Mouse (Mus musculus): ENCODE measurements around the gene Rbfox2. TPM values are rescaled to one million over a fixed set of nuclear protein-coding genes. Genes with fewer than 3 reads are reported as not detected.
A peak's percentile ranks its signal among the peaks of the same experiment; 100 is the strongest.
"Not testable (repeated sequence)": the region's sequence is repeated elsewhere in the genome, so short reads cannot be mapped to it uniquely, and the experiment has no call there.

The Rbfox2 gene
- total and polyA plus RNA-seq, 2 experiments from 2014 or later: 135 to 470 TPM

GRCm38 (mm10) chr15:77070745-77071268, 236.0 kb downstream of the Rbfox2 start:
- TF ChIP-seq CTCF (IDR thresholded peaks at IDR 0.05; ENCODE audit: low read depth): no peak
- H3K9me3 ChIP-seq (ENCODE audit: low read length): no peaks in the 10 kb centered on the region
- H3K4me2 ChIP-seq (ENCODE audit: low read depth): no peak overlapping the region
- DNase-seq (no peak), ATAC-seq (no peak)
- 0 out of 2 replicates have a peak, but pooled peaks cover 11% of the 10 kb centered on the region for H3K4me1 ChIP-seq (ENCODE audit: insufficient read depth)
- H3K27me3 ChIP-seq (ENCODE audit: insufficient read depth, low read length): no peaks in the 10 kb centered on the region
- H3K9ac ChIP-seq: no peak overlapping the region
- no peak overlapping the region for H3K4me3 ChIP-seq (ENCODE audit: low read depth, low read length)
- no peaks in the 10 kb centered on the region for H3K36me3 ChIP-seq (ENCODE audit: insufficient read depth)
- 90% methylated on average over 11 of the region's 11 CpGs for WGBS
- 0 out of 2 replicates have a peak overlapping the region, but pooled peaks have one; percentile 29 for H3K27ac ChIP-seq (ENCODE audit: low read depth, low read length)

- Histone ChIP-seq H3K4me3 (ENCODE audit: low read depth, low read length) (no peak overlapping the region), H3K9ac (no peak overlapping the region), H3K4me2 (ENCODE audit: low read depth) (no peak overlapping the region), H3K9me3 (ENCODE audit: low read length) (no peaks in the 10 kb centered on the region), H3K27ac (ENCODE audit: low read depth, low read length) (no peak overlapping the region), H3K36me3 (ENCODE audit: insufficient read depth) (no peaks in the 10 kb centered on the region), H3K4me1 (ENCODE audit: insufficient read depth) (0 out of 2 replicates have a peak, but pooled peaks cover 11% of the 10 kb centered on the region), H3K27me3 (ENCODE audit: insufficient read depth, low read length) (no peaks in the 10 kb centered on the region)
- no peak for DNase-seq
- ATAC-seq: no peak
- TF ChIP-seq CTCF (IDR thresholded peaks at IDR 0.05; ENCODE audit: low read depth): no peak
- 90% methylated on average over 3 of the region's 3 CpGs for WGBS
Observed at GRCm38 (mm10) chr15:77069019-77069418, 237.8 kb downstream of the Rbfox2 start.

GRCm38 (mm10) chr15:77068439-77068861, 238.4 kb downstream of the Rbfox2 start:
- no peak for ATAC-seq
- no peaks in the 10 kb centered on the region for H3K27me3 ChIP-seq (ENCODE audit: insufficient read depth, low read length)
- no peak overlapping the region for H3K4me3 ChIP-seq (ENCODE audit: low read depth, low read length)
- H3K4me1 ChIP-seq (ENCODE audit: insufficient read depth): 0 out of 2 replicates have a peak, but pooled peaks cover 11% of the 10 kb centered on the region
- H3K27ac ChIP-seq (ENCODE audit: low read depth, low read length): 0 out of 2 replicates have a peak overlapping the region, but pooled peaks have one; percentile 1
- no peak overlapping the region for H3K4me2 ChIP-seq (ENCODE audit: low read depth)
- no peaks in the 10 kb centered on the region for H3K9me3 ChIP-seq (ENCODE audit: low read length)
- H3K9ac ChIP-seq: no peak overlapping the region
- WGBS: 50% methylated on average over 3 of the region's 3 CpGs
- DNase-seq: no peak
- TF ChIP-seq CTCF (IDR thresholded peaks at IDR 0.05; ENCODE audit: low read depth): no peak
- no peaks in the 10 kb centered on the region for H3K36me3 ChIP-seq (ENCODE audit: insufficient read depth)

GRCm38 (mm10) chr15:77066233-77066632, 240.6 kb downstream of the Rbfox2 start:
- TF ChIP-seq CTCF (IDR thresholded peaks at IDR 0.05; ENCODE audit: low read depth): no peak
- Histone ChIP-seq H3K27me3 (ENCODE audit: insufficient read depth, low read length) (no peaks in the 10 kb centered on the region), H3K9ac (no peak overlapping the region), H3K27ac (ENCODE audit: low read depth, low read length) (no peak overlapping the region), H3K36me3 (ENCODE audit: insufficient read depth) (no peaks in the 10 kb centered on the region), H3K4me3 (ENCODE audit: low read depth, low read length) (no peak overlapping the region), H3K9me3 (ENCODE audit: low read length) (no peaks in the 10 kb centered on the region), H3K4me1 (ENCODE audit: insufficient read depth) (0 out of 2 replicates have a peak, but pooled peaks cover 5% of the 10 kb centered on the region), H3K4me2 (ENCODE audit: low read depth) (no peak overlapping the region)
- DNase-seq: no peak
- no peak for ATAC-seq
- WGBS: 82% methylated on average over 6 of the region's 6 CpGs

- Histone ChIP-seq H3K27me3 (ENCODE audit: insufficient read depth, low read length) (no peaks in the 10 kb centered on the region), H3K9me3 (ENCODE audit: low read length) (no peaks in the 10 kb centered on the region), H3K36me3 (ENCODE audit: insufficient read depth) (no peaks in the 10 kb centered on the region), H3K4me1 (ENCODE audit: insufficient read depth) (0 out of 2 replicates have a peak, but pooled peaks cover 4% of the 10 kb centered on the region), H3K4me2 (ENCODE audit: low read depth) (no peak overlapping the region), H3K4me3 (ENCODE audit: low read depth, low read length) (no peak overlapping the region), H3K27ac (ENCODE audit: low read depth, low read length) (no peak overlapping the region), H3K9ac (no peak overlapping the region)
- no peak for DNase-seq
- ATAC-seq: no peak
- no peak for TF ChIP-seq CTCF (IDR thresholded peaks at IDR 0.05; ENCODE audit: low read depth)
- WGBS: 77% methylated on average over 6 of the region's 6 CpGs
Observed at GRCm38 (mm10) chr15:77065259-77065852, 241.4 kb downstream of the Rbfox2 start.

GRCm38 (mm10) chr15:77062746-77063145, 244.1 kb downstream of the Rbfox2 start:
- TF ChIP-seq CTCF (IDR thresholded peaks at IDR 0.05; ENCODE audit: low read depth): no peak
- H3K27ac ChIP-seq (ENCODE audit: low read depth, low read length): no peak overlapping the region
- H3K9me3 ChIP-seq (ENCODE audit: low read length): no peaks in the 10 kb centered on the region
- ATAC-seq: no peak
- H3K36me3 ChIP-seq (ENCODE audit: insufficient read depth): no peaks in the 10 kb centered on the region
- H3K4me1 ChIP-seq (ENCODE audit: insufficient read depth): no peaks in the 10 kb centered on the region
- H3K4me2 ChIP-seq (ENCODE audit: low read depth): no peak overlapping the region
- H3K27me3 ChIP-seq (ENCODE audit: insufficient read depth, low read length): no peaks in the 10 kb centered on the region
- DNase-seq: no peak
- no peak overlapping the region for H3K9ac ChIP-seq
- no peak overlapping the region for H3K4me3 ChIP-seq (ENCODE audit: low read depth, low read length)

- not testable (repeated sequence) for H3K4me3 ChIP-seq (ENCODE audit: low read depth, low read length); DNase-seq; H3K4me1 ChIP-seq (ENCODE audit: insufficient read depth); H3K4me2 ChIP-seq (ENCODE audit: low read depth); H3K9ac ChIP-seq; ATAC-seq; H3K27ac ChIP-seq (ENCODE audit: low read depth, low read length); H3K36me3 ChIP-seq (ENCODE audit: insufficient read depth); H3K9me3 ChIP-seq (ENCODE audit: low read length); H3K27me3 ChIP-seq (ENCODE audit: insufficient read depth, low read length)
- 96% methylated on average over 4 of the region's 4 CpGs for WGBS
Observed at GRCm38 (mm10) chr15:77059416-77059815, 247.4 kb downstream of the Rbfox2 start.
